Mouse (Mus musculus) bone marrow macrophage, adult 2 months (primary cell): ENCODE results near the gene F10. TPM values are rescaled to one million over a fixed set of nuclear protein-coding genes. Genes with fewer than 3 reads are reported as not detected.

Experiments
- H3K27ac ChIP-seq: 2 replicates; pipeline ENCODE4 v1.5.1; 2012; ENCODE audit warnings: low read depth, low read length; ENCODE audit not compliant: insufficient read depth
- H3K4me1 ChIP-seq: 2 replicates; pipeline ENCODE4 v1.6.1; 2012; ENCODE audit warnings: low read length; ENCODE audit not compliant: control insufficient read depth, insufficient read depth
- H3K4me3 ChIP-seq: 2 replicates; pipeline ENCODE4 v1.5.1; 2012; ENCODE audit warnings: mild to moderate bottlenecking, low read length, moderate library complexity; ENCODE audit not compliant: insufficient read depth
- CTCF ChIP-seq: IDR thresholded peaks from 2 replicates; pipeline ENCODE4 v1.5.1; 2012; ENCODE audit warnings: low read depth, mild to moderate bottlenecking, low read length, moderate library complexity
- POLR2A ChIP-seq: IDR thresholded peaks from 2 replicates; pipeline ENCODE4 v1.6.1; 2012; ENCODE audit warnings: mild to moderate bottlenecking, low read depth, low read length, borderline replicate concordance
- polyA plus RNA-seq: library from polyadenylated mRNA; stranded (reverse); fragments of >200 nt; gene quantifications from 2 replicates; pipeline ENCODE4 v1.2.4, GENCODE M21; 2012; ENCODE audit not compliant: missing spikeins, insufficient read depth, insufficient read length

The F10 gene
- polyA plus RNA-seq, 1 experiment: 2.5 TPM

- TF ChIP-seq CTCF (no peak), POLR2A (no peak)
- H3K4me1 ChIP-seq: peaks cover 8% of the 10 kb centered on the region
- H3K4me3 ChIP-seq: peak overlapping the region; percentile 83
- H3K27ac ChIP-seq: peak overlapping the region; percentile 42
Observed at GRCm38 (mm10) chr8:13105908-13106551, 68.9 kb downstream of the F10 start.

Other genes with a start within 250 kb of the F10 start
- gene Mcf2l, start 163.5 kb upstream of the F10 start, polyA plus RNA-seq: 1.4 and 2.2 TPM in 2 replicates
- 0.87 and 1.3 TPM in 2 replicates for gene F7, start 11.3 kb upstream of the F10 start, polyA plus RNA-seq
- not detected in 2 replicates for gene Proz, start 23.6 kb downstream of the F10 start, polyA plus RNA-seq
- gene Pcid2, start 68.2 kb downstream of the F10 start, polyA plus RNA-seq: 15.8 and 16.4 TPM in 2 replicates
- 33.3 and 44.0 TPM in 2 replicates for gene Cul4a, start 68.3 kb downstream of the F10 start, polyA plus RNA-seq
- 1,527 and 1,629 TPM in 2 replicates for gene Lamp1, start 121.9 kb downstream of the F10 start, polyA plus RNA-seq
- gene Grtp1, start 163.3 kb downstream of the F10 start, polyA plus RNA-seq: 2.0 and 4.0 TPM in 2 replicates
- gene Adprhl1, start 216.9 kb downstream of the F10 start, polyA plus RNA-seq: not detected in 2 replicates